Mouse (Mus musculus): ENCODE data around the gene Kbtbd8. TPM values are rescaled to one million over a fixed set of nuclear protein-coding genes. Genes with fewer than 3 reads are reported as not detected.

Kbtbd8 gene
- polyA plus RNA-seq, 1 experiment from 2014 or later = 2.6 TPM

DNA sequence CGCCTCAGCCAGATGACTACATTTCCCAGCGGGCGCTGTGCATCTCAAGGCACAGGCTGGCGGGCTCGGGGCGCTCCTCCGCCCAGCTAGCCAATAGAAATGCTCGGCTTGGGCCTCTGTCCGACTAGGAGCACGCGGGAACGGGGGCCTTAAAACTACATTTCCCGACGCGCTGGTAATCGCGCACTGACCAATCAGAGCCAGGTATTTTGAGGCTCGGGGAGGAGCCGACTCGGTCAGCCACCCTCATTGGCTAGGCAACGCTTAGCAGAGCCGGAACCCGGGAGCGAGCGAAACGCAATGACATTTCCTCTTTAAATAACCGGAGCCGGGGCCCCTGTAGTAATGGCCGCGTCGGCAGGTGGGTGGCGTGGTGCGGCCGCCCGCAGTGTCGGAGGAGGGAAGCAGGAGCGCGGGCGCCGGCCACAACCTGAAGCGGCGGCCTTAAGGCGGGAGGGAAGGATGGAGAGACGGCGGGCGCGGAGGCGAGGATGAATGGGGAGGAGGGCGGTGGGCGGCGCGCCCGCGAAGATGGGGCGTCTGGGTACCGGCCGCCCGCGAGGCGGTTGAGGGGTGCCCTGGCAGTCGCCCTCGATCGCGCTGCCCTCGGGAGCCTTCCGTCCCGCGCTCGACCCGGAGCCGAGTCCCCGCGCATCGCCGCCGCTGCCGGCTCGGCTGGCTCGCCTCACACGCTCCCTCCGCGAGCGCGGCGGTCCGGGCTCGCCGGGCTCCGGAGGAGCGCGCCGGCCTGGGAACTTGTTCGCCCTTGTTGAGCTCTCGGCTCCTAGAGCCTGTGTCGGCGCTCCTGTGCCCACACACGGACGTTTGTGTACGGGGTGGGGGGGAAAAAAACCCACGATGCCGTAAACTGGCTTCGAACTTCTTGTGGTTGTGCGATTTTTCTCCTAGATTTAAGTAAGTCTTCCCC is 838 bp downstream of the Kbtbd8 start:
- ATAC-seq (replicated peaks; ENCODE audit: low FRiP score) = peak; percentile 100
- Histone ChIP-seq H3K9me3 (replicated peaks) (no peaks in the 10 kb centered on the region), H3K27ac (peak overlapping the region; percentile 33), H3K4me1 (peaks cover 13% of the 10 kb centered on the region), H3K4me2 (peak overlapping the region; percentile 80), H3K4me3 (replicated peaks) (peak overlapping the region; percentile 63), H3K9ac (peak overlapping the region; percentile 52), H3K27me3 (0 out of 2 replicates have a peak, but pooled peaks cover 10% of the 10 kb centered on the region), H3K36me3 (peaks cover 8% of the 10 kb centered on the region)
- WGBS = under 1% methylated on average over 103 of the region's 103 CpGs

DNA sequence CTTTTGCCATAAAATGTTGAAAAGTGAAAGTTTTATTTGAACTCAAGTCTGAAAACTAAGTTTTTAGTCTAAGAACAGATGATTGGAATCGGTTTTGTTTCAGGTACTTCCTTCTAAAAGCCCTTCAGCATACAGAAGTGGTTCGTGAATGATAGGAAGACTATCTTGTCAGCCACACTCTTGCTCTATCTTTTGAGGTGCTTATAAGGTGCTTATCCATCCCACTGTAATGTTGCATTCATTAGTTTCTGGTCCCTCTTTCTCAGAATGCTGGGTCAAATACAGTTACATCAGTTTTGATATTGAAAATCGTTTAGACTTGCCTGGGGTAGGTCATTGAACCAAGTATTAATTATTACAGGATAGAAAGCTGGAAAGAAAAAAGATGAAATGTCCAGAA is 2.3 kb downstream of the Kbtbd8 start:
- 0 out of 2 replicates have a peak, but pooled peaks cover 10% of the 10 kb centered on the region for H3K27me3 ChIP-seq
- H3K9ac ChIP-seq = no peak overlapping the region
- H3K27ac ChIP-seq = no peak overlapping the region
- no peak overlapping the region for H3K4me3 ChIP-seq (replicated peaks)
- ATAC-seq (replicated peaks; ENCODE audit: low FRiP score) = no peak
- peaks cover 8% of the 10 kb centered on the region for H3K36me3 ChIP-seq
- peaks cover 13% of the 10 kb centered on the region for H3K4me1 ChIP-seq
- WGBS = 87% methylated on average over 3 of the region's 3 CpGs
- H3K9me3 ChIP-seq (replicated peaks) = no peaks in the 10 kb centered on the region
- H3K4me2 ChIP-seq = no peak overlapping the region

DNA sequence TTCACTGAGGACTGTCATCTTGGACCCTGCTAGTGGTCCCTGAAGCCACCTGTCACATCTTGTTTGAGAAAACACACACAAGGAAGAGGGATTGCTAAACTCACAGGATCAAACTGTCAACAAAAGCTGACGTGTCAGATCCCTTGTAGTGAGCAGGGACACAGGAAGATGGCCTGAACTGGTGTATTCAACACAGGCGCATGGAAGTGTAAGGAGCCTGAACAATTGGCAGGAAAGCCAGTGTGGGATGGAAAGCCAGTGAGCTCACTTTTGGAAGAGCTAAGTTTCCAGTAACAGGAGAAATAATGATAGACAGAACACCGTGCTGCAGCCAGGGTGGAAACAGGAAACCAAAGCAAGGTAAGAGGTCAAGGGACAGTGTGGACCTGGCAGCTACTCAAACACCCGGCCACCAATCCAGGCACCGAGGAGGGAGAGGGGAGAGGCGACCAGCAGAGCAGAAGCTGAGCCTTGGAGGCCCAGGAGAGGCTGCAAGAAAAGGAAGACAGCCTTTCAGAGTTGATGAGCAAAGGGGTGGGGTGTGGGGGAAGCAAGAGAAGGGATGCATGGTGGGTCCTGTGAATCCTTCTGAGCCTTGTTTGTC is 33.0 kb downstream of the Kbtbd8 start:
- Histone ChIP-seq H3K36me3 (no peaks in the 10 kb centered on the region), H3K4me2 (no peak overlapping the region), H3K9me3 (replicated peaks) (no peaks in the 10 kb centered on the region), H3K27ac (no peak overlapping the region), H3K4me3 (replicated peaks) (no peak overlapping the region), H3K9ac (no peak overlapping the region), H3K4me1 (no peaks in the 10 kb centered on the region), H3K27me3 (no peaks in the 10 kb centered on the region)
- no peak for ATAC-seq (replicated peaks; ENCODE audit: low FRiP score)
- WGBS = 22% methylated on average over 6 of the region's 6 CpGs

GRCm38 (mm10) chr6:95150885-95151284 is 33.8 kb downstream of the Kbtbd8 start:
- no peak for ATAC-seq (replicated peaks; ENCODE audit: low FRiP score)
- no peaks in the 10 kb centered on the region for H3K27me3 ChIP-seq
- no peak overlapping the region for H3K4me3 ChIP-seq (replicated peaks)
- H3K9me3 ChIP-seq (replicated peaks) = no peaks in the 10 kb centered on the region
- no peak overlapping the region for H3K9ac ChIP-seq
- no peak overlapping the region for H3K27ac ChIP-seq
- WGBS = 88% methylated on average over 4 of the region's 4 CpGs
- H3K4me1 ChIP-seq = no peaks in the 10 kb centered on the region
- no peaks in the 10 kb centered on the region for H3K36me3 ChIP-seq
- H3K4me2 ChIP-seq = no peak overlapping the region

DNA sequence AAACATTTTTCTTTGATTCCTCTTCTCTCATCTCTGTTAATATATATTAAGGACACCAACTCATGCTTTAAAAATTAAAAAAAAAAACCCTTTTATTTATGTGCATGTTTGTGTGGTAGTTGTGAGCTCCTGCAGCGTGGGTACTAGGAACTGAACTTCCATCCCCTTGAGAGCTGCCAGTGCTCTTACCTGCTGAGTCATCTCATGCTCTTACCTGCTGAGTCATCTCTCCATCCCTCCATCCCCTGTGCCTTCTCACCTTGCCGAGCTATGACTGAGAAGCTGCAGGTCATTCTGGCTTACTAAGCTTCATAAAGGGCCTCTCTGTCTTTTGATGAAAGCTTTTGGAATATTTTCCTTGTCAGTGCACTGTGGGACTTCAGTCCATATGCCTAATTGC is 34.5 kb downstream of the Kbtbd8 start:
- Histone ChIP-seq H3K9me3 (replicated peaks) (no peaks in the 10 kb centered on the region), H3K9ac (no peak overlapping the region), H3K27me3 (no peaks in the 10 kb centered on the region), H3K4me2 (no peak overlapping the region), H3K4me3 (replicated peaks) (no peak overlapping the region), H3K36me3 (no peaks in the 10 kb centered on the region), H3K4me1 (no peaks in the 10 kb centered on the region), H3K27ac (no peak overlapping the region)
- no peak for ATAC-seq (replicated peaks; ENCODE audit: low FRiP score)
- 69% methylated on average over 2 of the region's 2 CpGs for whole genome bisulfite sequencing

GRCm38 (mm10) chr6:95163965-95164364 is 46.9 kb downstream of the Kbtbd8 start:
- Histone ChIP-seq H3K27me3 (no peaks in the 10 kb centered on the region), H3K9me3 (replicated peaks) (no peaks in the 10 kb centered on the region), H3K9ac (no peak overlapping the region), H3K4me2 (no peak overlapping the region), H3K27ac (no peak overlapping the region), H3K4me1 (0 out of 2 replicates have a peak, but pooled peaks cover 5% of the 10 kb centered on the region), H3K4me3 (replicated peaks) (no peak overlapping the region), H3K36me3 (no peaks in the 10 kb centered on the region)
- 40% methylated on average over 4 of the region's 4 CpGs for WGBS
- no peak for ATAC-seq (replicated peaks; ENCODE audit: low FRiP score)

- Histone ChIP-seq H3K27me3 (no peaks in the 10 kb centered on the region), H3K9me3 (replicated peaks) (no peaks in the 10 kb centered on the region), H3K36me3 (no peaks in the 10 kb centered on the region), H3K9ac (no peak overlapping the region), H3K27ac (no peak overlapping the region), H3K4me1 (0 out of 2 replicates have a peak, but pooled peaks cover 5% of the 10 kb centered on the region), H3K4me2 (no peak overlapping the region), H3K4me3 (replicated peaks) (no peak overlapping the region)
- no peak for ATAC-seq (replicated peaks; ENCODE audit: low FRiP score)
Observed at GRCm38 (mm10) chr6:95165630-95166029, 48.6 kb downstream of the Kbtbd8 start.

GRCm38 (mm10) chr6:95167668-95168227 is 50.7 kb downstream of the Kbtbd8 start:
- 0 out of 2 replicates have a peak, but pooled peaks cover 5% of the 10 kb centered on the region for H3K4me1 ChIP-seq
- H3K9ac ChIP-seq = no peak overlapping the region
- no peak overlapping the region for H3K27ac ChIP-seq
- no peak overlapping the region for H3K4me3 ChIP-seq (replicated peaks)
- H3K36me3 ChIP-seq = no peaks in the 10 kb centered on the region
- H3K9me3 ChIP-seq (replicated peaks) = no peaks in the 10 kb centered on the region
- ATAC-seq (replicated peaks; ENCODE audit: low FRiP score) = no peak
- no peak overlapping the region for H3K4me2 ChIP-seq
- WGBS = 54% methylated on average over 5 of the region's 5 CpGs
- H3K27me3 ChIP-seq = no peaks in the 10 kb centered on the region

DNA sequence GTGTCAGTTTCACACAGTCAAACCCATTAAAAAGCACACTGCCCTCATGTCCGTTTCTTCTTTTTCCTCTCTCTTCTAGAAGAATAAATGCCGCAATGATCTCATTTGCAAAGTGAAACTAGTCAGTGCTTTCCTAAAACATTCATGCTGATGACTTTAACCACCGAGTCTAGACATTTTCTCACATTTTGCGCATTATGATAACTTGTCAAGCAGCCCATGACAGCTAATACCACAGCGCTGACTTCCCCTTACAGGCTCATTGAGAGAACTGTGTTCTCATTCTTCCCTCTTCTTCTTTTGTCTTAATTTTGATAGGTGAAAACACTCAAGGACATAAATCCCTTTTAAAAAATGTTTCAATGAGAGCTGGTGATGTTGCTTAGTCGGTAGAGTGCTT is 52.4 kb downstream of the Kbtbd8 start:
- H3K4me3 ChIP-seq (replicated peaks) = no peak overlapping the region
- 84% methylated on average over 6 of the region's 6 CpGs for WGBS
- H3K36me3 ChIP-seq = no peaks in the 10 kb centered on the region
- H3K4me1 ChIP-seq = no peaks in the 10 kb centered on the region
- no peak for ATAC-seq (replicated peaks; ENCODE audit: low FRiP score)
- H3K9me3 ChIP-seq (replicated peaks) = no peaks in the 10 kb centered on the region
- H3K27me3 ChIP-seq = no peaks in the 10 kb centered on the region
- H3K27ac ChIP-seq = no peak overlapping the region
- no peak overlapping the region for H3K4me2 ChIP-seq
- H3K9ac ChIP-seq = no peak overlapping the region

DNA sequence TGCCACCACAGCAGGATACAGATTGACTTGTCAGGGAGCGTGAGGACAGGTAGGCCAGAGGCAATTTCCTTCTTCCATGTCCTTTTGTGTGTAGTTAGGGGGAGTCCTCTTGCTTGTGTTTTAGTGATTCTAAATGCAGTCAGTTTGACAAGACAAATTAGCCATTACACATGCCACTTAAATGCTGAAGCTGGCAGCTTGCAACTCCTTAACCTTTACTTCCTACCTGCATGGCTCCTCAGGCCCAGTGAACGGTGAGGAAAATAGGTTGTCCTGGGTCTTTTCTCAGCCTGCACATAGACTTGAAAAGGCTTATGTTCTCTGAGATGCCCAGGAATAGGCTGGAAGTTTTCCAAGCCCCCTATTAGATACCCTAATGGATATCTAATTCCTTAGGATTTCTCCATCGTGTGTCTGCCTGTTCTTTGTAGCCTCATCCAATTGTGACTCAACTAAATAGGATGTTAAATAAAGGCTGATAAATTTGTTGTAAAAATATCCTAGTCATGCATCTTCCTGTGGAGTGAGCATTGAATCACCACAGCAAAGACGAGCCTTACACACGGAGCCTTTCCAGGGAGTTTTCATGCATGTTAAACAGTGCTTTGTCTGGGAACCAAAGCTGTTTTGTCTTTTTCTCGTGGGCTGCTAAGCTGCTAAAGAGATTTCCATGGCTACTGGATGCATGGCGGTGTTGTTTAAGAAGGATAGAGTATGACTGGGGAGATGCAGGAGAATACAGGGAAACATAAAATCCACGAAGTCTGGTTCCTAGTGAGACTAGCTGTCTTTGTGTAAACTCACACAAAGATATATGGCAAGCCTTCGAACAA is 57.5 kb downstream of the Kbtbd8 start:
- Histone ChIP-seq H3K36me3 (no peaks in the 10 kb centered on the region), H3K4me1 (no peaks in the 10 kb centered on the region), H3K27ac (no peak overlapping the region), H3K9ac (no peak overlapping the region), H3K27me3 (no peaks in the 10 kb centered on the region), H3K4me2 (no peak overlapping the region), H3K9me3 (replicated peaks) (no peaks in the 10 kb centered on the region), H3K4me3 (replicated peaks) (no peak overlapping the region)
- no peak for ATAC-seq (replicated peaks; ENCODE audit: low FRiP score)
- WGBS = 81% methylated on average over 9 of the region's 9 CpGs

Measured in kidney, embryonic 15.5 days (tissue).